10 mouse cellular contexts compared by ENCODE assay signal in genomic region chr7:79994476-79994875, GRCm38 (mm10). TPM values are rescaled to one million over a fixed set of nuclear protein-coding genes. Genes with fewer than 3 reads are reported as not detected.
DNase-seq lines count a peak whose midpoint lies in the region; TF ChIP-seq lines count a peak whose summit lies in the region.
"Had no signal": no experiment of that assay in that cellular context is flagged by ENCODE, and none has a peak within 500 bp of the region (broad histone marks: within the 10 kb centered on the region; RNA-seq: fewer than 3 reads in every experiment).

No protein-coding gene starts in this region.

- H3K27ac ChIP-seq in bone marrow macrophage, adult 2 months (ENCODE audit: insufficient read depth, low read depth, low read length) = no peak overlapping the region
- H3K27ac ChIP-seq in gastrocnemius, adult 2 months = no peak overlapping the region
- H3K27ac ChIP-seq: embryonic facial prominence, embryonic 15.5 days; macrophage had no signal

- peak; percentile 15; the same call in 1 of the 2 replicates for TF ChIP-seq CTCF in bone marrow macrophage, adult 2 months (IDR thresholded peaks at IDR 0.05; ENCODE audit: low read depth, low read length)
- TF ChIP-seq CTCF in gastrocnemius, adult 2 months (IDR thresholded peaks at IDR 0.05) = peak; percentile 61

- no peak for TF ChIP-seq POLR2A in bone marrow macrophage, adult 2 months (IDR thresholded peaks at IDR 0.05; ENCODE audit: borderline replicate concordance, low read depth, low read length)

- intact Hi-C loops in left cerebral cortex, postnatal 36 days (cut with DNase I) = no loop called here
- intact Hi-C loops in gastrocnemius, adult 2 months (cut with DNase I) = no loop called here

- peak; percentile 20 to 51 for DNase-seq in left cerebral cortex, adult 18-20 months (ENCODE audit: low spot score in 2 of 2)
- DNase-seq in left cerebral cortex, postnatal 36 days (ENCODE audit: low spot score in 2 of 2) = no peak
- peak; percentile 17 for DNase-seq in MN1 (ENCODE audit: low spot score)
- DNase-seq in gastrocnemius, adult 2 months = peak; percentile 58
- DNase-seq in layer of hippocampus, postnatal 10 days (ENCODE audit: low spot score in 2 of 2) = peak; percentile 59 to 68
- DNase-seq in ovary, postnatal 14 days (ENCODE audit: low spot score) = peak; percentile 37
- DNase-seq in urinary bladder, postnatal 25 days (ENCODE audit: low spot score) = no peak

- peaks cover 11% of the 10 kb centered on the region for H3K4me1 ChIP-seq in bone marrow macrophage, adult 2 months (ENCODE audit: control insufficient read depth, insufficient read depth, low read length)
- H3K4me1 ChIP-seq: embryonic facial prominence, embryonic 15.5 days had no signal

- H3K4me3 ChIP-seq in bone marrow macrophage, adult 2 months (ENCODE audit: insufficient read depth, low read length) = no peak overlapping the region
- H3K4me3 ChIP-seq in gastrocnemius, adult 2 months = no peak overlapping the region
- H3K4me3 ChIP-seq: embryonic facial prominence, embryonic 15.5 days had no signal

RNA-seq across cellular contexts. Expression of gene Zfp710, which starts 30.1 kb away (rescaled TPM):
- total RNA-seq in left cerebral cortex, adult 18-20 months (2021) = 10 to 100 TPM; 19.4 to 22.1 TPM
- total RNA-seq in left cerebral cortex, postnatal 36 days (2021) = 10 to 100 TPM; 18.4 to 20.2 TPM
- polyA plus RNA-seq in bone marrow macrophage, adult 2 months (2012; ENCODE audit: insufficient read depth, insufficient read length, missing spikeins) = 125 and 138 TPM in 2 replicates
- 10 to 100 TPM; 21.5 to 37.5 TPM for total RNA-seq in gastrocnemius, adult 2 months (2021)
- total RNA-seq in layer of hippocampus, postnatal 10 days (2021) = 10 to 100 TPM; 18.3 to 19.8 TPM

RNA-seq across cellular contexts. Expression of gene Arpin, which starts 59.3 kb away (rescaled TPM):
- 10 to 100 TPM; 13.5 TPM for total RNA-seq in left cerebral cortex, adult 18-20 months (2021)
- 10 to 100 TPM; 12.8 to 14.2 TPM for total RNA-seq in left cerebral cortex, postnatal 36 days (2021)
- 9.7 and 10.2 TPM in 2 replicates for polyA plus RNA-seq in bone marrow macrophage, adult 2 months (2012; ENCODE audit: insufficient read depth, insufficient read length, missing spikeins)
- total RNA-seq in gastrocnemius, adult 2 months (2021) = 1 to 10 TPM; 2.7 to 3.3 TPM
- 10 to 100 TPM; 12.2 to 13.1 TPM for total RNA-seq in layer of hippocampus, postnatal 10 days (2021)

Comparison
In these comparisons a context has a peak if more than half of its experiments do, and no peak if none do; other contexts are left out.
1. DNase-seq: peak in left cerebral cortex, adult 18-20 months (2 of 2), MN1 (single experiment), gastrocnemius, adult 2 months (single experiment), layer of hippocampus, postnatal 10 days (2 of 2) and ovary, postnatal 14 days (single experiment); none in left cerebral cortex, postnatal 36 days (0 of 2) and urinary bladder, postnatal 25 days (single experiment).